Mouse (Mus musculus) erythroblast, embryonic 14.5 days (primary cell): Measurements from ENCODE around the gene Trnt1. TPM values are rescaled to one million over a fixed set of nuclear protein-coding genes. Genes with fewer than 3 reads are reported as not detected.

ENCODE experiments used
- H3K27me3 ChIP-seq: 2 replicates; pipeline ENCODE4 v1.6.1; 2012; ENCODE audit warnings: inconsistent platforms; ENCODE audit not compliant: control insufficient read depth
- H3K36me3 ChIP-seq: 2 replicates; pipeline ENCODE4 v1.6.1; 2012; ENCODE audit warnings: mild to moderate bottlenecking, inconsistent platforms; ENCODE audit not compliant: control insufficient read depth
- H3K4me1 ChIP-seq: 2 replicates; pipeline ENCODE4 v1.6.1; 2012; ENCODE audit warnings: inconsistent platforms; ENCODE audit not compliant: control insufficient read depth
- H3K4me3 ChIP-seq: replicated peaks from 2 replicates; pipeline ENCODE3; 2012; ENCODE audit warnings: moderate library complexity, mild to moderate bottlenecking, inconsistent platforms
- H3K9me3 ChIP-seq: 2 replicates; pipeline ENCODE4 v1.6.1; 2012; ENCODE audit warnings: low read length, inconsistent platforms, mixed read lengths; ENCODE audit not compliant: control insufficient read depth
- GATA1 ChIP-seq: IDR thresholded peaks from 2 replicates; pipeline ENCODE4 v1.6.1; 2012; ENCODE audit warnings: low read length, inconsistent platforms, mixed read lengths
- TAL1 ChIP-seq: IDR thresholded peaks from 3 replicates; pipeline ENCODE4 v1.6.1; 2012; ENCODE audit warnings: low read length, inconsistent platforms, mixed read lengths
- polyA plus RNA-seq: library from polyadenylated mRNA; stranded (reverse); fragments of >175 nt; gene quantifications from 2 replicates; pipeline ENCODE4 v1.2.3, GENCODE M21; 2012

Trnt1 gene
- polyA plus RNA-seq, 1 experiment, result 0.27 TPM

DNA sequence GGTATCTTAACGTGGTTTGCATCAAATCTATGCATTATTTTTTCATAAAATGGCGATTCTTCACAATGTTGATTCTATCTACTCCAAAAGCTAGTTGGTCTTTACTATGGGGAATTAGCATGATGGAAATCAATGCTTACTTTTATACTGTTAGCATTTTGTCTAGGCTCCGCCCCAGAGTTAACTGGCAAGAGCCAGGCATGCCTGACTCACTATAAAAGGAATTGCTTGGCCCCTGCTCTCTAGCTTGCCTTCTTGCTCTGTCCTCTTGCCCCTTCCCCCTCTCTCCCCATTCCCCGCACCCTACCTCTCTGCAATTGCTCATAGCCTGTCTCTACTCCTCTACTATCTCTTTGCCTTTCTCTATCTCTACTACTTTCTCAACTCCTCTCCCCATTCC, 2.1 kb upstream of the Trnt1 start:
- H3K4me1 ChIP-seq, result peaks cover 17% of the 10 kb centered on the region
- H3K27me3 ChIP-seq, result no peaks in the 10 kb centered on the region
- H3K4me3 ChIP-seq, result no peak overlapping the region
- peaks cover 6% of the 10 kb centered on the region for H3K36me3 ChIP-seq
- no peaks in the 10 kb centered on the region for H3K9me3 ChIP-seq
- TF ChIP-seq GATA1 (no peak), TAL1 (no peak)

GRCm38 (mm10) chr6:106769290-106769866, 458 bp downstream of the Trnt1 start:
- H3K4me1 ChIP-seq, result peaks cover 17% of the 10 kb centered on the region
- no peaks in the 10 kb centered on the region for H3K9me3 ChIP-seq

DNA sequence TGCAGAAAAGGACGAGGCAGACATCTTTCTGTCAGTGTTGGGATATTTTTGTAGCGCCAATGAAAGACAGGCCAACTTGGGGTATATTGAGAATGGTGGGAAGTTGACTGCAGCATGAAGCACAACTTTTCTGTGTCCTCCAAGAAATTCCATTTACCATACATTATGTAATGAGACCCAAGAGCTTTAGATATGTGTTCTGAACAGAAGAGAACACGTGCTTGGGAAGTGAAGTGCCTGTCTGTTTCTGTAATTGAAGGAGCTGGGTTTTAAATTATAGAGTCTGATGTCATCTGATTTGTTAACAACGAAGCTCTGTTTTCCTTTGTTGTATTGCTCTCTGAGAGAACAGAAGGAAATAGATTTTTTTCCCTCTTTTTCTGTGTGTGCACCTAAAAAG, 1.1 kb downstream of the Trnt1 start:
- Histone ChIP-seq H3K36me3 (peaks cover 32% of the 10 kb centered on the region), H3K4me3 (peak overlapping the region; percentile 88), H3K9me3 (no peaks in the 10 kb centered on the region), H3K4me1 (peaks cover 17% of the 10 kb centered on the region), H3K27me3 (no peaks in the 10 kb centered on the region)
- no peak for TF ChIP-seq TAL1
- TF ChIP-seq GATA1, result no peak

More at GRCm38 (mm10) chr6:106769290-106769866, 458 bp downstream of the Trnt1 start:
- Histone ChIP-seq H3K27me3 (no peaks in the 10 kb centered on the region), H3K36me3 (peaks cover 30% of the 10 kb centered on the region), H3K4me3 (peak overlapping the region; percentile 88)
- TF ChIP-seq GATA1, result no peak
- TF ChIP-seq TAL1, result no peak

DNA sequence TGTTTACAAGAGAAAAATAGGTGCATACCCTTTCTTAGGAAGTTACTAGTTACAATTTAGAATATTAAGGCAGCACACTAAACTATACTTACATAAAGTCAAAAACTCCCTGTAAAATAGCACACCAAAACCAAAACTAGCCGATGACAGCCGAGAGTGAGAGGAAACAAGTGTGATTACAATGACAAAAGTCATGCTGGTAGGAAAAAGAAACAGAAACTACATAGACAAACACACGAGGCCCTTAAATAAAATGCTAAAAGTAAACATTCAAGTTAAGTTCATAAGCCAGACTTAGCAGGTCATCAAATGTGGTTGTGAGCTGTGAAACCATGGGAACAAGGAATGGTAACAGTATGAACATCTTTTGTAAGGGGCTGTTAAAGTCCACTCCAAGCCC, 18.2 kb downstream of the Trnt1 start:
- Histone ChIP-seq H3K27me3 (no peaks in the 10 kb centered on the region), H3K4me3 (no peak overlapping the region), H3K36me3 (peaks cover 50% of the 10 kb centered on the region), H3K4me1 (no peaks in the 10 kb centered on the region), H3K9me3 (no peaks in the 10 kb centered on the region)
- TF ChIP-seq TAL1 (no peak), GATA1 (no peak)

DNA sequence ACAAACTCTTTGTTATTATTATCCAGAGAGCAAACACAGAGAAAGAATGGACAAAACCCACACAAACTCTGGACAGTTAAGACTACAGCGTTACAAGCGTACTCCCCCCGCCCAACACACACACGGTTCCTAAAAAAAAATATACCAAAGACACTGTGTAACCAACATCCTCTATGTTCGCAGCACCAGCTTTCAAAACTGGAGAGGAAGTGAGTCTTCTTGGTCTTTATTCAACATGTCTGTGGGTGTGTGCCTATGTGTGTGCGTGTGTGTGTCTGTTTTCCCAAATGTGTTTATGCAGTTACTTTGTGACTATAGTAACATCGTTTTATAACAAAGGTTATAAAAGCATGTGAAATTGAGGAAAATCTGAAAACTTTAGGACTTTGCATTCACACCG, 22.5 kb downstream of the Trnt1 start:
- Histone ChIP-seq H3K9me3 (no peaks in the 10 kb centered on the region), H3K4me1 (peaks cover under 1% of the 10 kb centered on the region), H3K27me3 (no peaks in the 10 kb centered on the region), H3K36me3 (peaks cover 58% of the 10 kb centered on the region), H3K4me3 (no peak overlapping the region)
- no peak for TF ChIP-seq GATA1
- TF ChIP-seq TAL1, result no peak

GRCm38 (mm10) chr6:106792486-106792885, 23.6 kb downstream of the Trnt1 start:
- no peak overlapping the region for H3K4me3 ChIP-seq
- no peaks in the 10 kb centered on the region for H3K9me3 ChIP-seq
- H3K27me3 ChIP-seq, result no peaks in the 10 kb centered on the region
- TF ChIP-seq TAL1 (no peak), GATA1 (no peak)
- peaks cover 55% of the 10 kb centered on the region for H3K36me3 ChIP-seq
- peaks cover 2% of the 10 kb centered on the region for H3K4me1 ChIP-seq

DNA sequence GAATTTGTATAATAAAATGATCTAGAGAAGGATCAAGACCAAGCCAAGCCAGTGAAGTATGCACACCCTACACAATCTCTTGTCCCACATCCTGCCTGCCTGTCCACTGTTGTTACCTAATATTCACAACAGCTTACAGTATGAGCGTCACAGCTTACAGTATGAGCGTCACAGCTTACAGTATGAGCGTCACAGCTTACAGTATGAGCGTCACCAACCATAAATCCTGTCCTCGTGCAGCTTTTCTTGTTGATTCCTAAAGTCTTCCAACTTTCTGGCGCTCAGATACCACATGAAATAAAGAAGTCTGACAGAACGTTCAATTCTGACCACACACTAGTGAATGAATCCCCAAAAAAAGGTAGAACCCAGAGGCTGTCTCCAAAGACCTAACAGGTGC, 24.2 kb downstream of the Trnt1 start:
- Histone ChIP-seq H3K4me1 (peaks cover 2% of the 10 kb centered on the region), H3K9me3 (no peaks in the 10 kb centered on the region), H3K36me3 (peaks cover 52% of the 10 kb centered on the region), H3K4me3 (no peak overlapping the region), H3K27me3 (no peaks in the 10 kb centered on the region)
- TF ChIP-seq TAL1 (no peak), GATA1 (no peak)

DNA sequence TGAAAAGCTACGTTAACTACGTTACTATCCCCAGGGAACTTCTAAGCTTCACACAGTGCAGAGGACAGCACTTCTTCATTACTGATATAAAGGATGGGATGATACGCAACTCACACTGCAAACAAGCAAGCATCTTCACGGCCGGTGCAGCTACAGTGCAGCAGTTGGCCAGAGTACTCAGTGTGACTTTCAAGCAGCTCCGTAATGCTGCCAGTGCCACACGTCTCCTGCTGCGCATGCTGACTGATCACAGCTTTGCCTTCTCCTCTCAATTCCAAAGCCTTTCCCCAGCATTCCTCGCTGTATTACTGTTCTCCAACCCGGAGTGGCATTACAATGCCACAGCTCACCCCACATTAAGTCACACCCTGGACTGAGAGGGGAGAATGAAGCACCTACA, 24.7 kb downstream of the Trnt1 start:
- H3K36me3 ChIP-seq, result peaks cover 48% of the 10 kb centered on the region
- H3K4me3 ChIP-seq, result no peak overlapping the region
- TF ChIP-seq TAL1 (no peak), GATA1 (no peak)

GRCm38 (mm10) chr6:106794094-106794814, 25.3 kb downstream of the Trnt1 start:
- Histone ChIP-seq H3K4me1 (peaks cover 12% of the 10 kb centered on the region), H3K27me3 (no peaks in the 10 kb centered on the region), H3K9me3 (no peaks in the 10 kb centered on the region), H3K36me3 (peaks cover 44% of the 10 kb centered on the region), H3K4me3 (no peak overlapping the region)
- TF ChIP-seq TAL1 (no peak), GATA1 (no peak)

More for the DNA sequence above, 24.7 kb downstream of the Trnt1 start:
- H3K9me3 ChIP-seq, result no peaks in the 10 kb centered on the region
- peaks cover 6% of the 10 kb centered on the region for H3K4me1 ChIP-seq
- H3K27me3 ChIP-seq, result no peaks in the 10 kb centered on the region
